Comparison of ENCODE assay signal across 18 mouse cellular contexts in the genomic region with DNA sequence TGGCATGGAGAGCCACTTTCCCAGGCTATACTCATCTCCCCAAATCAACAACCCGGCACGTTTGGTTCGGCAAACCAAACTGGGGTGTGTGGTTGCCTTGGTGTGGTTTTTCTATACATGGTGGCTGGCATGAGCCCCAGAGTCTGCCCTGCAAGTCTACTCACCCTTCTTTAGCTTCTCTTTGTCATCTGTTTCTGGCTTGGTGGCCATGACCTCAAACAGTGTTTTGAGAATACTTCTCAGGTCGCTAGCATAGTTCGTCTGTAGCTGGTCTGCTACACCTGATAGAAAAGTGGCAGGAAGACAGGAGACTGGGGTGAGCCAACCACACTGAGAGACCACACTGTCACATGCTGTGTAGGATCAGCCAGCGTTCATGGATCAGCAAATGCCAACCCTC. TPM values are rescaled to one million over a fixed set of nuclear protein-coding genes. Genes with fewer than 3 reads are reported as not detected.
"Had no signal": no experiment of that assay in that cellular context is flagged by ENCODE, and none has a peak within 500 bp of the region (broad histone marks: within the 10 kb centered on the region; RNA-seq: fewer than 3 reads in every experiment).

No protein-coding gene starts in this region.

- H3K9me3 ChIP-seq: limb, embryonic 10.5 days; lung, embryonic 15.5 days; midbrain, embryonic 12.5 days; neural tube, embryonic 13.5 days had no signal

- H3K9ac ChIP-seq: lung, embryonic 15.5 days; midbrain, embryonic 12.5 days; neural tube, embryonic 13.5 days had no signal

- H3K4me1 ChIP-seq: limb, embryonic 10.5 days; midbrain, embryonic 12.5 days; neural tube, embryonic 13.5 days had no signal

- H3K27ac ChIP-seq: kidney, postnatal 0 days; limb, embryonic 10.5 days; lung, embryonic 15.5 days; macrophage; midbrain, embryonic 12.5 days; neural tube, embryonic 13.5 days had no signal

- H3K27me3 ChIP-seq: lung, embryonic 15.5 days; midbrain, embryonic 12.5 days; neural tube, embryonic 13.5 days had no signal

- DNase-seq: kidney, adult 8-10 months; kidney, postnatal 36 days; layer of hippocampus, adult 9-11 months; lung, postnatal 14 days; retina, postnatal 1 day; right cerebral cortex, postnatal 25 days had no signal

- ATAC-seq: inflammation-experienced regulatory T-cells, adult 6 months; intestine, postnatal 0 days had no signal

- H3K36me3 ChIP-seq: limb, embryonic 10.5 days; lung, embryonic 15.5 days; midbrain, embryonic 12.5 days; neural tube, embryonic 13.5 days had no signal

- H3K4me3 ChIP-seq: limb, embryonic 10.5 days; lung, embryonic 15.5 days; megakaryocyte, embryonic 14.5 days; midbrain, embryonic 12.5 days; myocyte; neural tube, embryonic 13.5 days had no signal

- H3K4me2 ChIP-seq: liver, embryonic 11.5 days; lung, embryonic 15.5 days; midbrain, embryonic 12.5 days; neural tube, embryonic 13.5 days had no signal

RNA-seq across cellular contexts. Expression of gene Poln, which starts 29.4 kb away (rescaled TPM):
- polyA plus RNA-seq: intestine, postnatal 0 days; macrophage; small intestine, adult 2 months had no signal
